Mouse (Mus musculus): ENCODE results near the gene Fbp1. TPM values are rescaled to one million over a fixed set of nuclear protein-coding genes. Genes with fewer than 3 reads are reported as not detected.
A peak's percentile ranks its signal among the peaks of the same experiment; 100 is the strongest.
"Not testable (repeated sequence)": the region's sequence is repeated elsewhere in the genome, so short reads cannot be mapped to it uniquely, and the experiment has no call there.

Gene Fbp1
- 132 and 211 TPM in 2 replicates for polyA plus RNA-seq (2015; fragmentation: Nextera tagmentation; extraction: Ambion mirVana)

GRCm38 (mm10) chr13:62887712-62888441 is at the start of gene Fbp1:
Fbp1 (minus strand) TSS chr13:62888282.
- no peaks in the 10 kb centered on the region for H3K36me3 ChIP-seq (ENCODE audit: insufficient read depth, low read length)
- peaks cover 8% of the 10 kb centered on the region; the same call in 1 of the 2 replicates for H3K9me3 ChIP-seq (ENCODE audit: low read length)
- ATAC-seq (ENCODE audit: low FRiP score, low TSS enrichment) = peak; percentile 88
- H3K27ac ChIP-seq (ENCODE audit: low read length) = no peak within 1 kb of the TSS
- peak within 1 kb of the TSS; percentile 35 for H3K9ac ChIP-seq (replicated peaks; ENCODE audit: low read length)
- 4% methylated on average over 29 of the region's 29 CpGs for WGBS
- H3K4me2 ChIP-seq (replicated peaks; ENCODE audit: low read depth, low read length) = peak within 1 kb of the TSS; percentile 57
- peak within 1 kb of the TSS; percentile 33 for H3K4me3 ChIP-seq (ENCODE audit: low read length)
- peaks cover 30% of the 10 kb centered on the region for H3K27me3 ChIP-seq (ENCODE audit: insufficient read depth, low read length)
- H3K4me1 ChIP-seq (ENCODE audit: insufficient read depth, low read length) = peaks cover 8% of the 10 kb centered on the region; the same call in 1 of the 2 replicates

GRCm38 (mm10) chr13:62932452-62932851 is 44.4 kb upstream of the Fbp1 start:
- ATAC-seq (ENCODE audit: low FRiP score, low TSS enrichment) = no peak
- no peak overlapping the region for H3K4me2 ChIP-seq (replicated peaks; ENCODE audit: low read depth, low read length)
- H3K36me3 ChIP-seq (ENCODE audit: insufficient read depth, low read length) = no peaks in the 10 kb centered on the region
- H3K4me1 ChIP-seq (ENCODE audit: insufficient read depth, low read length) = 0 out of 2 replicates have a peak, but pooled peaks cover 2% of the 10 kb centered on the region
- no peak overlapping the region for H3K4me3 ChIP-seq (ENCODE audit: low read length)
- no peak overlapping the region for H3K9ac ChIP-seq (replicated peaks; ENCODE audit: low read length)
- 49% methylated on average over 4 of the region's 4 CpGs for WGBS
- no peaks in the 10 kb centered on the region; the same call in 1 of the 2 replicates for H3K27me3 ChIP-seq (ENCODE audit: insufficient read depth, low read length)
- H3K27ac ChIP-seq (ENCODE audit: low read length) = no peak overlapping the region
- H3K9me3 ChIP-seq (ENCODE audit: low read length) = no peaks in the 10 kb centered on the region

GRCm38 (mm10) chr13:62929766-62930389 is 41.8 kb upstream of the Fbp1 start:
- H3K36me3 ChIP-seq (ENCODE audit: insufficient read depth, low read length) = no peaks in the 10 kb centered on the region
- 55% methylated on average over 9 of the region's 9 CpGs for WGBS
- no peaks in the 10 kb centered on the region for H3K9me3 ChIP-seq (ENCODE audit: low read length)
- 0 out of 2 replicates have a peak, but pooled peaks cover 2% of the 10 kb centered on the region for H3K4me1 ChIP-seq (ENCODE audit: insufficient read depth, low read length)
- H3K4me3 ChIP-seq (ENCODE audit: low read length) = no peak overlapping the region
- H3K27me3 ChIP-seq (ENCODE audit: insufficient read depth, low read length) = no peaks in the 10 kb centered on the region; the same call in 1 of the 2 replicates
- peak overlapping the region; percentile 20 for H3K27ac ChIP-seq (ENCODE audit: low read length)
- ATAC-seq (ENCODE audit: low FRiP score, low TSS enrichment) = no peak
- H3K9ac ChIP-seq (replicated peaks; ENCODE audit: low read length) = no peak overlapping the region
- no peak overlapping the region for H3K4me2 ChIP-seq (replicated peaks; ENCODE audit: low read depth, low read length)

GRCm38 (mm10) chr13:62929144-62929543 is 41.1 kb upstream of the Fbp1 start:
- not testable (repeated sequence) for H3K9ac ChIP-seq (replicated peaks; ENCODE audit: low read length); H3K4me3 ChIP-seq (ENCODE audit: low read length); ATAC-seq (ENCODE audit: low FRiP score, low TSS enrichment); H3K27ac ChIP-seq (ENCODE audit: low read length); H3K4me1 ChIP-seq (ENCODE audit: insufficient read depth, low read length); H3K27me3 ChIP-seq (ENCODE audit: insufficient read depth, low read length); H3K9me3 ChIP-seq (ENCODE audit: low read length); H3K36me3 ChIP-seq (ENCODE audit: insufficient read depth, low read length); H3K4me2 ChIP-seq (replicated peaks; ENCODE audit: low read depth, low read length)
- 92% methylated on average over 3 of the region's 3 CpGs for WGBS

GRCm38 (mm10) chr13:62927470-62927869 is 39.4 kb upstream of the Fbp1 start:
- H3K36me3 ChIP-seq (ENCODE audit: insufficient read depth, low read length) = no peaks in the 10 kb centered on the region
- H3K27ac ChIP-seq (ENCODE audit: low read length) = no peak overlapping the region
- H3K9ac ChIP-seq (replicated peaks; ENCODE audit: low read length) = no peak overlapping the region
- H3K4me2 ChIP-seq (replicated peaks; ENCODE audit: low read depth, low read length) = no peak overlapping the region
- H3K4me1 ChIP-seq (ENCODE audit: insufficient read depth, low read length) = 0 out of 2 replicates have a peak, but pooled peaks cover 7% of the 10 kb centered on the region
- 77% methylated on average over 1 of the region's 1 CpGs for WGBS
- ATAC-seq (ENCODE audit: low FRiP score, low TSS enrichment) = no peak
- H3K4me3 ChIP-seq (ENCODE audit: low read length) = no peak overlapping the region
- H3K9me3 ChIP-seq (ENCODE audit: low read length) = no peaks in the 10 kb centered on the region
- no peaks in the 10 kb centered on the region; the same call in 1 of the 2 replicates for H3K27me3 ChIP-seq (ENCODE audit: insufficient read depth, low read length)

- 0 out of 2 replicates have a peak, but pooled peaks have one; percentile 58 for ATAC-seq (ENCODE audit: low FRiP score, low TSS enrichment)
Measured at GRCm38 (mm10) chr13:62926479-62926878, 38.4 kb upstream of the Fbp1 start.

GRCm38 (mm10) chr13:62923182-62923581 is 35.1 kb upstream of the Fbp1 start:
- H3K4me2 ChIP-seq (replicated peaks; ENCODE audit: low read depth, low read length) = no peak overlapping the region
- H3K27ac ChIP-seq (ENCODE audit: low read length) = no peak overlapping the region
- H3K4me3 ChIP-seq (ENCODE audit: low read length) = no peak overlapping the region
- H3K9ac ChIP-seq (replicated peaks; ENCODE audit: low read length) = no peak overlapping the region
- H3K27me3 ChIP-seq (ENCODE audit: insufficient read depth, low read length) = no peaks in the 10 kb centered on the region
- H3K9me3 ChIP-seq (ENCODE audit: low read length) = no peaks in the 10 kb centered on the region
- 0 out of 2 replicates have a peak, but pooled peaks cover 4% of the 10 kb centered on the region for H3K4me1 ChIP-seq (ENCODE audit: insufficient read depth, low read length)
- no peaks in the 10 kb centered on the region for H3K36me3 ChIP-seq (ENCODE audit: insufficient read depth, low read length)
- 71% methylated on average over 8 of the region's 8 CpGs for WGBS
- no peak for ATAC-seq (ENCODE audit: low FRiP score, low TSS enrichment)

More at GRCm38 (mm10) chr13:62926479-62926878, 38.4 kb upstream of the Fbp1 start:
- 60% methylated on average over 1 of the region's 1 CpGs for WGBS
- Histone ChIP-seq H3K4me1 (ENCODE audit: insufficient read depth, low read length) (0 out of 2 replicates have a peak, but pooled peaks cover 7% of the 10 kb centered on the region), H3K4me3 (ENCODE audit: low read length) (no peak overlapping the region), H3K27me3 (ENCODE audit: insufficient read depth, low read length) (no peaks in the 10 kb centered on the region; the same call in 1 of the 2 replicates), H3K9ac (replicated peaks; ENCODE audit: low read length) (no peak overlapping the region), H3K9me3 (ENCODE audit: low read length) (no peaks in the 10 kb centered on the region), H3K36me3 (ENCODE audit: insufficient read depth, low read length) (no peaks in the 10 kb centered on the region), H3K27ac (ENCODE audit: low read length) (no peak overlapping the region), H3K4me2 (replicated peaks; ENCODE audit: low read depth, low read length) (no peak overlapping the region)

GRCm38 (mm10) chr13:62922645-62923044 is 34.6 kb upstream of the Fbp1 start:
- WGBS = 86% methylated on average over 3 of the region's 3 CpGs
- H3K27ac ChIP-seq (ENCODE audit: low read length) = no peak overlapping the region
- H3K27me3 ChIP-seq (ENCODE audit: insufficient read depth, low read length) = no peaks in the 10 kb centered on the region
- H3K36me3 ChIP-seq (ENCODE audit: insufficient read depth, low read length) = no peaks in the 10 kb centered on the region
- H3K9me3 ChIP-seq (ENCODE audit: low read length) = no peaks in the 10 kb centered on the region
- no peak for ATAC-seq (ENCODE audit: low FRiP score, low TSS enrichment)
- no peak overlapping the region for H3K4me2 ChIP-seq (replicated peaks; ENCODE audit: low read depth, low read length)
- H3K4me1 ChIP-seq (ENCODE audit: insufficient read depth, low read length) = 0 out of 2 replicates have a peak, but pooled peaks cover 4% of the 10 kb centered on the region
- H3K9ac ChIP-seq (replicated peaks; ENCODE audit: low read length) = no peak overlapping the region
- no peak overlapping the region for H3K4me3 ChIP-seq (ENCODE audit: low read length)

- H3K36me3 ChIP-seq (ENCODE audit: insufficient read depth, low read length) = no peaks in the 10 kb centered on the region
- H3K27ac ChIP-seq (ENCODE audit: low read length) = no peak overlapping the region
- no peak overlapping the region for H3K4me3 ChIP-seq (ENCODE audit: low read length)
- no peak overlapping the region for H3K4me2 ChIP-seq (replicated peaks; ENCODE audit: low read depth, low read length)
- WGBS = 40% methylated on average over 11 of the region's 11 CpGs
- H3K9me3 ChIP-seq (ENCODE audit: low read length) = no peaks in the 10 kb centered on the region
- ATAC-seq (ENCODE audit: low FRiP score, low TSS enrichment) = no peak
- H3K4me1 ChIP-seq (ENCODE audit: insufficient read depth, low read length) = 0 out of 2 replicates have a peak, but pooled peaks cover 4% of the 10 kb centered on the region
- H3K9ac ChIP-seq (replicated peaks; ENCODE audit: low read length) = no peak overlapping the region
- no peaks in the 10 kb centered on the region for H3K27me3 ChIP-seq (ENCODE audit: insufficient read depth, low read length)
Measured at GRCm38 (mm10) chr13:62919647-62920341, 31.7 kb upstream of the Fbp1 start.
